Mouse (Mus musculus) kidney, postnatal 0 days (tissue): ENCODE data around the gene Nup85. TPM values are rescaled to one million over a fixed set of nuclear protein-coding genes. Genes with fewer than 3 reads are reported as not detected.

ENCODE experiments used
- ATAC-seq: fragments of 200-750 bp; cut with Nextera tagmentation; replicated peaks from 2 replicates; pipeline ENCODE4 v1.8.0; 2017; ENCODE audit warnings: low read depth, moderate number of reproducible peaks, moderate TSS enrichment, moderate library complexity; ENCODE audit not compliant: low FRiP score
- DNase-seq: peaks from one replicate; pipeline ENCODE4 v3.0.0-alpha.2; 2016; ENCODE audit warnings: low spot score
- H3K27ac ChIP-seq: fragments of 300-500 bp; sonication (generic); 2 replicates; pipeline ENCODE4 v1.5.1; 2014; ENCODE audit warnings: mild to moderate bottlenecking
- H3K27me3 ChIP-seq: fragments of 300-500 bp; sonication (generic); 2 replicates; pipeline ENCODE4 v1.6.1; 2014; ENCODE audit warnings: low read length, mixed read lengths; ENCODE audit not compliant: insufficient read depth
- H3K36me3 ChIP-seq: fragments of 300-500 bp; sonication (generic); 2 replicates; pipeline ENCODE4 v1.6.1; 2014; ENCODE audit warnings: low read length, mixed read lengths; ENCODE audit not compliant: insufficient read depth
- H3K4me1 ChIP-seq: fragments of 300-500 bp; sonication (generic); replicated peaks from 2 replicates; pipeline ENCODE4 v1.6.1; 2014; ENCODE audit warnings: antibody characterized with exemption, low read length, mixed read lengths; ENCODE audit not compliant: insufficient read depth
- H3K4me2 ChIP-seq: fragments of 300-500 bp; sonication (generic); 2 replicates; pipeline ENCODE4 v1.6.1; 2014; ENCODE audit warnings: mild to moderate bottlenecking, low read length, moderate library complexity, mixed read lengths
- H3K4me3 ChIP-seq: fragments of 300-500 bp; sonication (generic); replicated peaks from 2 replicates; pipeline ENCODE4 v1.5.1; 2014; ENCODE audit warnings: low read depth, low read length
- H3K9ac ChIP-seq: fragments of 300-500 bp; sonication (generic); 2 replicates; pipeline ENCODE4 v1.6.1; 2014; ENCODE audit warnings: low read depth, low read length
- H3K9me3 ChIP-seq: fragments of 300-500 bp; sonication (generic); replicated peaks from 2 replicates; pipeline ENCODE4 v1.6.1; 2016; ENCODE audit warnings: low read length, inconsistent platforms, mixed read lengths
- CTCF ChIP-seq: IDR thresholded peaks from 2 replicates; pipeline ENCODE4 v1.5.1; 2016; ENCODE audit warnings: antibody characterized with exemption, low read depth, mild to moderate bottlenecking, moderate library complexity
- WGBS: fragments of 180-500 bp; shearing (Covaris S2); extraction: QIAGEN DNeasy Blood & Tissue Kit; methylation state at CpG from one replicate; pipeline ENCODE4 v1.1.7; 2014; 5-methylcytosine and 5-hydroxymethylcytosine counted together
- polyA plus RNA-seq: library from polyadenylated mRNA; unstranded; fragments of >200 nt; fragmentation: Nextera tagmentation; extraction: Ambion mirVana; gene quantifications from 2 replicates; pipeline ENCODE4 v1.2.1, GENCODE M21; 2015

Nup85 gene
- 74.6 and 94.9 TPM in 2 replicates for polyA plus RNA-seq

DNA sequence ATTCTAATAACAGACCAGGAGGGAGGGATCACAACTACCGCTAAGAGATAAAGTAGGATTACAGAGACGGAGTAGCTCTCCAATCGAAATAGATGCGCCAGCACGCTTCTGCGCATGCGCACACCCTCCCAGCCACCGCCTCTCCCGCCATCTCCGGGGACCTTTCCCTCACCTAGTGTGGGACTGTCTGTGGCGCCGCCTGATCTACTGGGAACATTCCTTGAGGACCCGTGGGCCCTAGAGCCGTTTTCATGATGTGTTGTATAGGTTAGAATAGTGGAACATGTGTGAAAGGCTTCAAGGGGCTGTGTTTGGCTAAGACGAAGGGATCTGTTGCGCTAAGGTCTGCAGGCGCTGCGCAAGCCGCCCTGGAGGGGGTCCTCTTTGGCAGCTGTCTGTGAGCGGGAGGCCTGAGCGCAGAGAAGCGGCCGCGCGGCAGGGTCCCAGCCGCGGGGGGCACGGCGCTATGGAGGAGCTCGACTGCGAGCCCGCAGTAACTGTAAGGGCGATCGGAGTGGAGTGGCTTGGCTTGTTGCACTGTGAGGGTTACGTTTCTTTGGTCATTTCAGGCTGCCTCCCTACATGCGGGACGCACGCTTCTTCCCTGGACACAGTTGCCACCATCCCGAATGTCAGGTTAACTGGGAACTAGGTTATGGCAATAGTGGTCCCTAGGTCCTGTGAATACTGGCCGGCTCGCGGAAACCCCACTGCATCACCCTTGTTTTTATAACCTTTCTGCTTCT is at the start of gene Nup85:
TSS of gene Nup85 (plus strand) at position 371 of the 746 bp plus-strand sequence.
- Histone ChIP-seq H3K9me3 (no peaks in the 10 kb centered on the region), H3K9ac (peak within 1 kb of the TSS; percentile 77), H3K4me2 (peak within 1 kb of the TSS; percentile 83), H3K27me3 (no peaks in the 10 kb centered on the region), H3K4me1 (peaks cover 10% of the 10 kb centered on the region; the same call in 1 of the 2 replicates), H3K36me3 (peaks cover 21% of the 10 kb centered on the region; the same call in 1 of the 2 replicates), H3K4me3 (peak within 1 kb of the TSS; percentile 78), H3K27ac (peak within 1 kb of the TSS; percentile 84)
- peak; percentile 83 for ATAC-seq
- DNase-seq = peak; percentile 98
- WGBS = 0% methylated on average over 42 of the region's 42 CpGs
- TF ChIP-seq CTCF = no peak

DNA sequence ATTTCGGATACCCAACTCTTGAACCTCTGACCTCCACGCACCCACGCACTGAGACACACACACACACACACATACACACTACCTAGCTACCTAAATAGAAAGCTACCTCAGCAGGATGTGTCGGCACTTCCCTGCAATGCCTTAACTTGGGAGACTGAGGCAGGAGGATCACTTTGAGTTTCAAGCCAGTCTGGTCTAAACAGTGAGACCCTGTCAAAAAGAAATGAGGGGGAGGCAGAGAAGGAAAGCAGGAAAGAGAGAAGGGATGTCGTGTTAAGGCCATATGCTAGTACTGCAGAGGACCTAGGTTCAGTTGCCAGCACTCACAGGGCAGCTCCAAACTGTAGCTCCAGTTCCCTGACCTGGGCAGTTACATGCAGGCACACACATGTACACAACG is 49.2 kb upstream of the Nup85 start:
- Histone ChIP-seq H3K4me3 (no peak overlapping the region), H3K9me3 (no peaks in the 10 kb centered on the region), H3K27me3 (no peaks in the 10 kb centered on the region), H3K36me3 (no peaks in the 10 kb centered on the region), H3K4me2 (no peak overlapping the region), H3K9ac (no peak overlapping the region), H3K4me1 (peaks cover 18% of the 10 kb centered on the region; the same call in 1 of the 2 replicates), H3K27ac (no peak overlapping the region)
- ATAC-seq = no peak
- DNase-seq = no peak
- WGBS = 60% methylated on average over 6 of the region's 6 CpGs
- no peak for TF ChIP-seq CTCF

DNA sequence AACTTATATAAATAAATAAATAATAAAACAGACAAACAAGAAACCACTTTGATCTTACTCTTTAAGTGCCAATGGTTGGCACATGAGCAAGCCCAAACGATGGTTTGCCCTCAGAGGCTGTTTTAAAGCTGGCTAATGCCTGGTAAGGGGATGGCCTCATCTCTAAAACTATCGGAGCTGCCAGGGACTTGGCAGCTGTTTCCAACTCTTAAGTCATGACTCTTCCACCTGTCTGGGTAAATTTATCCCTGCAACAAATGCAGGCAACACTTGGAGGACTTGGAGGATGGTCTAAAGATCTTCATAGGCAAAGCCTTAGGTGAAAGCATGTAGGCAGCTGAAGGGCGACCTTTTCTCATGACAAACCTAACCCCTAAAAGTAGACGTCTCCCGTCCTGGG is 47.3 kb upstream of the Nup85 start:
- Histone ChIP-seq H3K27me3 (no peaks in the 10 kb centered on the region), H3K4me3 (no peak overlapping the region), H3K4me2 (no peak overlapping the region), H3K36me3 (no peaks in the 10 kb centered on the region), H3K27ac (no peak overlapping the region), H3K9ac (no peak overlapping the region), H3K9me3 (no peaks in the 10 kb centered on the region), H3K4me1 (peaks cover 10% of the 10 kb centered on the region; the same call in 1 of the 2 replicates)
- DNase-seq (no peak), ATAC-seq (no peak)
- 80% methylated on average over 5 of the region's 5 CpGs for WGBS
- no peak for TF ChIP-seq CTCF

DNA sequence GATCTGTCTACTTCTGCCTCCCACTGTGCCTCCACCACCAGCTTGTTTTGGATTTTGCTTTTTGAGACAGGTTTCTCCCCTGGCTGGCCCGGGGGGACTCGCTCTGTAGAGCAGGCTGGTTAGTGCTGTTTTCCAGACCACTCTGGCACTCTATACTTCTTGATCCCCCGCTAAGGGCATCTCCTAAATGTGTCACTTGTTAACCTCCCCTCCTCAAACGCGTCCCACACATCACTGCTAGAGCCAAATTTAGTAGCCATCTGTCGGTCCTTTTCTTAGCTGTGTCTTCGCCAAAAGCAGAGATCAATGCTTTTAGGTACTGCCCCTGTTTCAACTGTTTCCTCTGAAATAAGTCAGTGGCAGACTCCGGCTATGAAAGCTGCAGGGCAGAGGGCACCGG is 45.5 kb upstream of the Nup85 start:
- H3K36me3 ChIP-seq = peaks cover 2% of the 10 kb centered on the region; the same call in 1 of the 2 replicates
- DNase-seq = no peak
- no peak overlapping the region for H3K9ac ChIP-seq
- no peaks in the 10 kb centered on the region for H3K4me1 ChIP-seq
- no peak overlapping the region for H3K4me2 ChIP-seq
- no peak for TF ChIP-seq CTCF
- no peaks in the 10 kb centered on the region for H3K27me3 ChIP-seq
- 34% methylated on average over 9 of the region's 9 CpGs for WGBS
- no peak overlapping the region for H3K4me3 ChIP-seq
- no peak for ATAC-seq
- no peaks in the 10 kb centered on the region for H3K9me3 ChIP-seq
- H3K27ac ChIP-seq = no peak overlapping the region

DNA sequence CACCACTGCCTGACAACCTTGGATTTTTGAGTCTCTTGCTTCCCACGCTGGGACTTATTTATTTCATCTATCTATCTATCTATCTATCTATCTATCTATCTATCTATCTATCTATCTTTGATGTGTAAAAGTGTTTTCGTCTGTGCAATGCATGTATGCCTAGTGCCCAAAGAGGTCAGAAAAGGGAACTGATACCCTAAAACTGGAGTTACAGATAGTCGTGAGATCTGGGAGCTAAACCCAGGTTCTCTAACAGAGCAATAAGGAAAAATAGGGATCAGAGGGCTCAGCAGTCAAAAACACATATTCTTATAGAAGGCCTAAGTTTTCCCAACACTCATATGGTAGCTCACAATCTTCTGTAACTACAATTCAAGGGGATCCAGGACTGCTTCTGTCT is 44.7 kb upstream of the Nup85 start:
- no peaks in the 10 kb centered on the region for H3K4me1 ChIP-seq
- H3K4me2 ChIP-seq = no peak overlapping the region
- peaks cover 4% of the 10 kb centered on the region; the same call in 1 of the 2 replicates for H3K36me3 ChIP-seq
- ATAC-seq = no peak
- no peak overlapping the region for H3K4me3 ChIP-seq
- H3K9ac ChIP-seq = no peak overlapping the region
- no peaks in the 10 kb centered on the region for H3K9me3 ChIP-seq
- no peak for DNase-seq
- H3K27me3 ChIP-seq = no peaks in the 10 kb centered on the region
- H3K27ac ChIP-seq = no peak overlapping the region
- TF ChIP-seq CTCF = no peak
- WGBS = 84% methylated on average over 3 of the region's 3 CpGs

DNA sequence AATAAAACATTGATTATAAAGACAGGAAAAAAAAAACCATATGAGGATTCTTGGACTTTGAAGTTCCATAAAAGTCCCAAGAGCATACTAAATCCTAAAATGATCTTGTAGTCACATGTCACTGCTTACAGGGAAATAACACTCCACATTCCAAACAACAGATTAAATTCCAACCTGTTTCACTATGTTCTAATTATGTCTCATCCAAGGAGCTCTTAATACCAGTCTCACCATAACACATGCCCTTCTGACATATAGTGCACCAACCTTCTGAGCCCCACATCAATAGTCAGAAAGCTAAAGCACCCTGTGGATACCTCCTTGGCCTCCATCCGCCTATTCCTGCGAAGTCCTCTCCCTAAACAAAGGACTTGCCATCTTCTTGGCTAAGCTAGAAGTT is 44.0 kb upstream of the Nup85 start:
- Histone ChIP-seq H3K4me3 (no peak overlapping the region), H3K9ac (no peak overlapping the region), H3K9me3 (no peaks in the 10 kb centered on the region), H3K27me3 (no peaks in the 10 kb centered on the region), H3K36me3 (peaks cover 9% of the 10 kb centered on the region), H3K27ac (no peak overlapping the region), H3K4me2 (no peak overlapping the region), H3K4me1 (no peaks in the 10 kb centered on the region)
- no peak for TF ChIP-seq CTCF
- DNase-seq = no peak
- 81% methylated on average over 2 of the region's 2 CpGs for WGBS
- no peak for ATAC-seq

DNA sequence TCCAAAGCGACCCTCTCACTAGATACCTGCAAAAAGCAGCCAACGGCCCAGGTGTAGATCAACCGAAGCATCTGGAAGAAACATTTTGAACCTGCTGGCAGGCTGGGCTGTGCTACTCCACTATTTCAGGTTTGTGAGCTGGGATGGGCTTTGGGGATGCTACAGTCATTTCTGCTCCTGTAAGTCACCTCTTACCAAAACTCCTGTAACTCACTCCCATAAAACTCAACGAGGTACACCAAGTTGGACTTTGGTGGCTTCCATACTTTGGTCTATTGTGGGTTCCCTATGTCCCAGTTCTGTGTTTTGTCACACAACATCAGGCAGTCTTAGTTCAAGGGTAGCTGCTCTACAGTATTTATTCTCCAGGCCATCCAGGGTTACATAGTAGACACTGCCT is 43.2 kb upstream of the Nup85 start:
- DNase-seq (no peak), ATAC-seq (no peak)
- WGBS = 81% methylated on average over 4 of the region's 4 CpGs
- no peak overlapping the region for H3K27ac ChIP-seq
- TF ChIP-seq CTCF = no peak
- no peak overlapping the region for H3K9ac ChIP-seq
- H3K9me3 ChIP-seq = no peaks in the 10 kb centered on the region
- H3K36me3 ChIP-seq = peaks cover 18% of the 10 kb centered on the region
- no peaks in the 10 kb centered on the region for H3K27me3 ChIP-seq
- no peak overlapping the region for H3K4me2 ChIP-seq
- H3K4me1 ChIP-seq = no peaks in the 10 kb centered on the region
- no peak overlapping the region for H3K4me3 ChIP-seq
